Mouse (Mus musculus) layer of hippocampus, adult 9-10 months (tissue): ENCODE results near the gene BC017158.
A peak's percentile ranks its signal among the peaks of the same experiment; 100 is the strongest.
"Not testable (repeated sequence)": the region's sequence is repeated elsewhere in the genome, so short reads cannot be mapped to it uniquely, and the experiment has no call there.

ENCODE experiments used
- DNase-seq: peaks from one replicate; pipeline ENCODE4 v3.0.0; 2022; ENCODE audit warnings: low spot score

BC017158 gene

DNA sequence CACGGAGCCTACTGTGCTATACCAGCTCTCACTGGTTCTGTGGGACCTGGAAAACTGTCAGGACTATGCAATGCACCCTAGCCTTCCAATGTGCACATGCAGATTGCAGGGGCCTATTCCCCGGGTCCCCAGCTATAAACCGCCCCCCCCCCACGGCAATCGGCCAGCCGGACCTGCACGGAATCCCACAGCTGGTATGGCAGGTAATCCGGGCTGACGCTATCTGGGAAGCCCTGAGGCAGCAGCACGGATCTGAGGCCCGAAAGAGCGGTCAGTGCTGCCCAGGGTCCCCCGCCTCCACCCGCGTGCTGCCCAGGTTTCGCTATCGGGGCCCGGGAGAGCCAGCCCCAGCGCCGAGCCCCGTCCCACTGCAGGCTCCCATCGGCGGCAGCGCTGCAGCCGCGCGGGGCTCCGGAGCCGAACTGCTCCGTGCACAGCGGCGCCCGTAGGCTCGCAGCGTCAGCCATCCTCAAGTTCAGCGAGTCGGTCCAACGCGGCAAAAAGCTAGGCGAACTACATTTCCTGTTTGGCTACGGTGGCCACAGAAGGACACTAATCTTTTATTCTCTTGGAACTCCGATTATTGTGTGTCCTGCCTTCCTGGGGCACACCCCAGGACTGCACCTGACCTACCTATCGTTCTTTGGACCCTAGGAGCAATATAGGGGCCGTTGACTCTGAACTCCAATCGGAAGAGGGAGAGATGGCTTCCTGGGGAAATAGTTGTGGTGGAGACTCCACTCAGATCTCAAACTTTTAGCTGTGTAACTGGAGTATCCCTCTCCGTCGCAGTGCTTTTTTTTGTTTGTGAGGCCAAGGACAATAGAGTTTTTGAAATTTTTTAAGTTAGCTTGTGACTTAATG is at the start of gene BC017158:
BC017158 (minus strand) TSS at position 554 of the 864 bp plus-strand sequence.
- peak; percentile 40 for DNase-seq

DNA sequence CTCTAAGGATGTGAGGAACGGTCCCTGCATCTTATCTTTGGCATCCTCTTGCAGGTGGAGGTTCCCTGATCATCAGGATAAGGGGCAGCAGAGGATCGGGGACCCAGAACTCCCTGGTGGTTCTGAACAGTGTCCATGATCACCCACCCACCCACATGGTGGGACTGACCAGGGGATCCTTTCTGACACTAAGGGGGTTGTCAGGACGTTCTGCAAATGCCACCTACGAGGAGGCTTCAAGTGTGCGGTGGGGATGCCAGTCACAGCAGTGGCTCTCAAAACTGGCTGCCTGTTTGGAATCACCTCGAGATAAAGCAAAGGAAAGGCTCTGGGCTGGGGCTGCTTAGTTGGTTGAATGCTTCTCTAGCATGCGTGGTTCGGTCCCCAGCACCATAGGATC is 49.0 kb upstream of the BC017158 start:
- DNase-seq, result no peak

DNA sequence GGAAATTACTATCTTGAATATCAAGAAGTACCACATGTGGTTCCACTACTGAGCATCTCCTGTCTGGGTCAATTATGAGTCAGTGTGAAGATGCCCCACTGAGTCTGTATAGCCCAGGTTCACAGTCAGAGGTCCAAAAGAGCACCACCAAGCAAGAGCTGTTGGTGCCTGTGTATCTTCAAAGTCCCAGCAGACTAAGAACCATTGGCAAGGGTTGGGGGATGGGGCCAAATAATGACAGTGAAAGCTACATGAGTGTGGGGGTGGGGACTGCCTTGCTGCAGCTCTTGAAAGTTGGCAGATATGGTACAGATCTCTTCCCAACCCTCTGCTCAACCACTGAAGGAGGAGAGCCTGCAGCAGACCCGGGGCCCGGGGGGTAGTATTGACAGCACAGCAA is 48.6 kb upstream of the BC017158 start:
- no peak for DNase-seq

DNA sequence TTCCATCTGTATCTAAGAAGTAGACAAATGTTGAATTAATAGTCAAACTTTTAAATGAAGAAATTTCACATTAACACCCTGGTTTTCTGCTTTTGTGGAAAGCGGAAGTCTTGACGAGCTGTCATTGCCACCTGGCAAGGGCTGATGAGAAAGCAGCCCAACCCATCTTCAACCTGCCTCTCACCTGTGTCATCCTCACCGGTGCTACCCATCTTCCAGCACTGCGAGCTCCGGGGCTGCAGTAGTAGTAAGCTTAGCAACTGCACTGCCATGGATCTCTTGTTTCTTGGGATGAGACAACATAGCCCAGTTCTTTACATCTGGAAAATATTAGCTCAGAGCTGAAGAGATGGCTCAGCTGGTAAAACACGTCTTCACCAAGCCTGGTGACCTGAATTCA is 47.7 kb upstream of the BC017158 start:
- no peak for DNase-seq

DNA sequence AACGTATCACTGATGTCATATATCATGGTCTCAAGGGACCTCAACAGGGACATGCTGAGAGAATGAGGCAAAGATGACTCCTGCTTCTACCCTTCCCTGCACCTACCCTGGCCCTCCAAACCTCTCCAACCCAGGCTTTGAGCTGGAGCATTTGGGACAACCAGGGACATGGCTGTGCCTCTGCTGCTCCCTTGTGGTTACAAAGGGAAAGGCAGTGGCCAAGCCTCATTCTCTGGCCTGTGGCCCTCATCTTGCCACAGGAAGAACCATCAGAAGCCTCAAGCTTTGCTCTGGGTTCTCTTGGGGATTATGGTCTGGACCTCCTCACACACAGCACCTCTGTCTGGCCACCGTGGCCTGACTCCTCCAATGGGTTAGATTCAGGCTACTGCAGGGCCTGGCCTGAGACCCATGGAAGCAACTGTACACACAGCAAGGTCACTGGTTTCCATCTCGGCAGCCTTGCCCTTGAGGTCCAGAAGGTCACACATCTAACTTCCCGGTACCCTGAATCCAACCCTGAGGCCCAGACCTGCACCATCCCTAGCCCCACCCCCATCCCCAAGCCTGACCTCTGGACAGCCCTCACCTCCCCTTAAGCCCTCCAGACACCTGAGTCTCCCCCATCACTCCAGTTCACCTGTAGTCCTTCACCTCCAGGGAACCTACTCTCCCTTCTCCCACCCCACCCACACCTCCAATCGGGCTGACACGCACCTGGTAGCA is 47.1 kb upstream of the BC017158 start:
- DNase-seq, result peak; percentile 59

DNA sequence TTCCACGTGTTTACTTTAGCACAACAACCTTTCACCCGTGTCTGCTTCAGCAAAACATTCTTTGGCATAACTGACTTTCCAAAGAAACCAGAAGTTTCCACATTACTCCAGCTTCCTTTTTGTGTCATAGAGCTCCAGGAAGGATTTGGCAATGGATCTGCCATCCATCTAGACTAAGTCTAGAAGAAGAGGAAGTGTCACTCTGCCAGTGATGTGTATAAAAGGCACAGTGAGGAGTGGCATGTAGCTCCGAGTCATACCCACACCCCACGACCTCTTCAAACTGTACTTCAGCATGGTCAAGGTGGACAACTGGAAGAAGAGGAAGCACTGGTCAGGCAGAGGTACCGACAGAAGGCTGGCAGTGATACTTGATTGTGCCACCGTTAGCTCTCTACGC is 46.5 kb upstream of the BC017158 start:
- no peak for DNase-seq

DNA sequence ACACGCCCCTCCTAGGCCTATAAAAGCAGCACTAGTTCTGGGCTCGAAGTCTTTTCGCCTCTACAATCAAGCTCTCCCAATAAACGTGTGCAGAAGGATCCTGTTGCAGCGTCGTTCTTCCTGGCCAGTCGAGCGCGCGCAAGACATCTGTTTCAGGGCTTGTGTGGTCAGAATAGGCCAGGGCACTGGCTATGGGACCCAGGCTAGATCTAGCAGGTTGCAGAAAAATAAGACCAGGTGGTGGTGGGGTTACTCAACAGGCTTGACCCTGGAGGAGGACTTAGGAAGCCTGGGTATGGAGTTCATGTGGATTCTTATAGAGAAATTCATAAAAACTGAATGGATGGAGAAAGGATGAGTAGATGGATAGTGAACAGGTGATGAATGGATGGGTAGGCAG is 44.7 kb upstream of the BC017158 start:
- DNase-seq, result not testable (repeated sequence)

DNA sequence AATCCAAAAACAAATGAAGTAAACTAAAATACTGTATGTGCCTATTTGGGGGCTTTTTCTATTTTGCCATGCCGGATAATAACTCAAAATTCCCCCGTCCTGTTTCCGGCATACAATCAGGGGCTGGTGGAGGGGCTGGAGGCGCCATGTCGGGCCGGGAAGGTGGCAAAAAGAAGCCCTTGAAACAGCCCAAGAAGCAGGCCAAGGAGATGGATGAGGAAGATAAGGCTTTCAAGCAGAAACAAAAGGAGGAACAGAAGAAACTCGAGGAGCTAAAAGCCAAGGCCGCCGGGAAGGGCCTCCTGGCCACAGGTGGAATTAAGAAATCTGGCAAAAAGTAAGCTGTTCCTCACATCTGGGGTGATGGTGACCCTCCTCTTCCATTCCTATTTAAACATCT is 42.4 kb upstream of the BC017158 start:
- not testable (repeated sequence) for DNase-seq

DNA sequence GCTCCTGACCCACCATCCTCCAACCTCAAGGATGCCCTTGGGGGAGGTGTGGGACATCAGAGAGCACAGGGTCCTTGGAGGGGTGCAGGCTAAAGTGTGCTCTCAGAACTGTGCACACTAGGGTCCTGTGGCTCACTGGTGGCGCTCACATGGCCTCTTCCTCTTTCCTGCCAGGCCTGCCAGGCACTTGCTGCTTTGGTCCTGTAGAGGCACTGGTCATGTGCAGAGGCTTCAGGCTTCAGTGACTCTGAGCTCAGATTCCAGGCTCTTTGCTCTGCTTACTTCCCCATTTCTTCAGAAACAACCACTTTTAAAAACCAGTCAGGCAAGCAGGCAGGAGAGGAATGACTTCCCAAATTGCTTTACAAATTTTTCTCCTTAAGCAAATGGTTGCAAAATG is 34.9 kb upstream of the BC017158 start:
- DNase-seq, result no peak

DNA sequence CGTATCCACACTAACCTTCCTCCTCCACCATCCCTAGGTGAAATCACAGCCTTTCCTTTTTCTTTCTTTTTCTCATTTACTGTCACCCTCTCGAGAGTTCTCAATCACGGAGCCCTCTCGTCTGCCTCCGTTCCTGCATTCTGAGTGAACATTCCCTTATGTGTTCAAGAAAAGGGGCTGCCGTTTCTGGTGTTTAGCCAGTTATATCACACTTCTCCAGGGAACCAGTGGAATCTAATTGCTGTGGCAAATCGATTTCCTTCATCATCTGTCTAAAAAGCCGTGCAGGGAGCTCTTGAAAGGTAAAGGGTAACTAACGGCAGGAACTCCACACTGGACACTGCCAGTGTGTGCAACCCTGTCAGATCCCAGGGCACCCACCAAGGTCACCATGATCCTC is 33.0 kb upstream of the BC017158 start:
- no peak for DNase-seq

DNA sequence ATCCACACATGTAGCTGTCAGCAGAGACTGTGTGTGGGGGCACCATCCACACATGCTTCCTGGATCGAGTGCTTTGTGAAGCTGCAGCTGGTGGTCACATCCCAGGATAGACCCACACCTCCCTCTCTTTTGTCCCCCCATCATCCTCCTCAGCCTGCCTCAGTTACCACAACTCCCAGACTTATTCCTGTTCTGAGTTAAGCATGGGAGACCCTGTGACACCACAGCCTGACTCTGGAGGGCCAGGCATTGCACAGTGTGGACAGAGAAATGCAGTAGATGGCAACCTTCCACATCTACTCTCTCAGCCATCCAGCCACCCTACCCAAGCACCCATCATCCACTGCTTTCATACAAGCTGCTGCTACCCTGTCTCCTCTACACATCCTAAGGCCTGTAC is 27.0 kb upstream of the BC017158 start:
- DNase-seq, result no peak

DNA sequence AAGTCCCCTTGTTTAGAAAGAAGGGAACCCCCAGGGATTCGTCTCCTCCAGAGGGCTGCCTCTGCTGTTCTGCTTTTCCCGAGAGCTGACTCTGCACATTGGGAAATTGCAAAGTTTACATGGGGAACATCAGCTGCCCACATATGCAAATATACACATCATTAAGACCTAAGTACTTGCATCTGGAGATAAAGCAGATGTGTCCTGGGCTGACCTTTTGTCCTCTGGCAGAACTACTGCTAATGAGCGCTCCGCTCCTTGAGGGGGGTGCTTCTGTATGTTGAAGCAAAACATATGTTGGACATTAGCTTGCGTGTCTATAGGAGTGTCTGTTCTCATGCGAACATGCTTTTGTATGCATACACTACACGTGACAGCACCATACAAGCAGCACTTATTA is 23.3 kb upstream of the BC017158 start:
- no peak for DNase-seq

DNA sequence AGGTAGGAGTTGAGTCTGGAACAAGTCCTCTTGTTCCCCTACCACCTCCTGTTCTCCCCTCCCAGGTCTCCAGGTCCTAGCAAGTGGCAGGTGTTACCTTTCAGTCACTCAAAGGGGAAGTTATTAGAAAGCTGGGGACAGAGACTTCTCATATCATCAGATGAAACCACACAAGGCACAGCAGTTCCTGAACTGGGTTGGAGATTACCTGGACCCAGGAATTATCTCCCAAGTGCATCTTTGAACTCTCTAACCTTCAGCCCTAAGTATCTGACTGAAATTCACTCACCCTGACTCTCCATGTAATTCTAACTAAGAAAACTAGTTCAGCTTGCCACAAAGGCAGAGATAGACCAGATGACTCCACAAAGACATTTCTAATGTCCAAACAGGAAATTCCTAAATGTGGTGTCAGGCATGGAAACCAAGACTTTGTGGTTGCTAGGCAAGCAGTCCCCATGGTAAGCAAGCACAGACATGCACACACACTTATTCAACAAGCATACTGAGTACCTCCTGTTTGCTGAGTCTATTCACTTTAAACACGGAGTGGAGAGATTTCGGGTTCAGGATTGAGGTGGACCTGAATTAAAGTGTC is 22.3 kb upstream of the BC017158 start:
- no peak for DNase-seq

DNA sequence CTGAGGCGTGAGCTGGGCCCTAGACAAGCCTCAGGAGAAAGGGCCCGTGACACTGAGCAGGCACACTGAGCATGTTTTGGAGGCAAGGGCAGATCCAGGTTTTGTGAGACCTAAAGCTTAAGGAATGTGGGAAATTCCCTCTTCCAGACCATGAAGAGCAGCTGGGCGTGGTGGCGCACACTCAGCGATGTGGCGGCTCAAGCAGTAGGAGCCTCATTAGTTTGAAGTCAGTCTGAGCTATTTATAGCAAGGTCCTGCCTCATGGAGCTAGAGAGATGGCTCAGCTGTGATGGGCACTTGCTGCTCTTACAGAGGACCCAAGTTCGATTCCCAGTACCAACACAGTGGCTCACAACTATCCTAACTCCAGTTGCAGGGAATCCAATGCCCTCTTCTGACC is 21.2 kb upstream of the BC017158 start:
- DNase-seq, result no peak

DNA sequence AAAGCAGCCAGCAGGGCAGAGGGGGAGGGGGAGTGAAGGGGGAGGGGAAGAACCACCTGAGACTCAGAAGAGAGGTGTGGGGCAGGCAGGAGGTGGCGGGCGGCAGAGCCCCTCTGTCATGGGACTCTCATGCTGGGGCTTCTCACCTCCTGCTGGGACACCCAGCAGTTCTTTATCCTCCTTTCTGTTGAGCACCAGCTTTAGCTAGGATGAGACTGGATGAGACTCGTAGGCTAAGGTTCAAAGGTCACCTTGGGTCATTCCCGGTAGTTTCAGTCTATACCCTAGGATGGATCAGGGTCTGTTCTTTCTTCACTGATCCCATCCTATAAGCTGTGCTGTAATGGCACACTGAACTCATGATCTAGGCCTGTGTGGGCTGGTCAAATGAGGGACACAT is 19.0 kb upstream of the BC017158 start:
- DNase-seq, result no peak

DNA sequence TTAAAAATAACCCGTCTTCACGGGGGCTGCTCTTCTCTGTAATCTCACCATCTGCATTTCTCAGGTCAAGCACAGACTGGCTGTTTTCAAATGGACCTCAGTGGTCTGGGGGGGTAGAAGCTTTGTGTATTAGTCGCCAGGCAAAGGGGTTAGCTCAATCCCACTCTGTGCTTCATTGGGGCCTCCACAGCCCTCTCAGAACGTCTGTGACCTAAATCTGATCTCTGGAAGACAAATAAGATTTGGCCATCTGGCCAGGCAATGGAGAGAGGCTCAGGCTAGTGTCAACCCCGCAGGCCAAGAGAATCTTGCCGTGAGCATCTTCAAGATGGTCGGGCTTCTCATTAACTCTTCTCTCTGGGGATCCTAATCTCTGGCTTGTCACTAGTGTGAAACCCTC is 16.5 kb upstream of the BC017158 start:
- no peak for DNase-seq

DNA sequence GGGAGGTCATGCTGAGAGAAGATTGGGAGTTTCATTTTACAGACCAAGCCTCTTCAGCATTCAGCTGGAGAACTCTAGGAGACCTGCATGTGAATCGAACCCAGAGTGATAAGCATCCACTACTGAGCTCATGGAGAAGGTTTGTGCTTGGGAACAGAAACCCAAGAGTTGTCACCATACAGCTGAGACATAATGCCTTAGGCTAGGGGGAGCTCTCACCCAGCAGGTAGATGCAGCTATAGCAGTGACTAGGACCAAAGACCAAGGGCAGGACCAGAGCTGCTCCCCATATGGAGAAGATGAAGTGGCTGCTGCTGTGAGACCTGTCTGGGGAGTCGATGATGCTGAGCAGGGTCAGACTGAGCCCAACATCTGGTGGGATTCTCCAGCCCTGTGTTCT is 15.6 kb upstream of the BC017158 start:
- DNase-seq, result no peak

DNA sequence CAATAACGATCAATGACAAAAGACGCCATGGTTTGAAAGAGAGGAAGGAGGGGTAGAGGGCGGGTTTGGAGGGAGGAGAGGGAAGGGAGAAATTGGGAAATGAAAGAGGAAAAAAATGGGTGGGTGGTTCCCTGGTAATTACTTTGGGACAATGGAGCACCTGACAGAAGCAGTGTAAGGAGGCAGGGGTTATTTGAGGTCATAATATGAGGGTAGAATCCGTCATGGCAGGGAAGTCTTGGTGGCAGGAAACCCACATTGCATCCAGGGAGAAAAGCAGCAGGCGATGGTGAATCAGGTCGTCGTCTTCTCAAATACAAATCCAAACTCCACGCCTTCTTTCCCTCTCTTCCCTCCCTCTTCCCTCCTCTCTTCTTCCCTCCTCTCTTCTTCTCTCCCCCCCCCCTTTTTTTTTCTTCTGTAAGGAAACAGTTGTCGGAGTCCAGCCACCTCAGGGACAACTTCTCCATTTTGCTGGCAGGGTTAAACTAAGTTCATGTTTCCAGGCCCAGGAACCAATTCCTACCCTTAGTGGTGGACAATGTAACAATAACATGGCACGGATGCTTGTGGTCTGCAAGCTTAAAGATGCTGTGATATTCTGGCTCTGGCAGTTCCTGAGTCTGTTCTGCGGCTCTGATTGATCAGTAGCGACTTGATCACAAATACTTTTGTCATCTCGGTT is 14.5 kb upstream of the BC017158 start:
- DNase-seq, result no peak

DNA sequence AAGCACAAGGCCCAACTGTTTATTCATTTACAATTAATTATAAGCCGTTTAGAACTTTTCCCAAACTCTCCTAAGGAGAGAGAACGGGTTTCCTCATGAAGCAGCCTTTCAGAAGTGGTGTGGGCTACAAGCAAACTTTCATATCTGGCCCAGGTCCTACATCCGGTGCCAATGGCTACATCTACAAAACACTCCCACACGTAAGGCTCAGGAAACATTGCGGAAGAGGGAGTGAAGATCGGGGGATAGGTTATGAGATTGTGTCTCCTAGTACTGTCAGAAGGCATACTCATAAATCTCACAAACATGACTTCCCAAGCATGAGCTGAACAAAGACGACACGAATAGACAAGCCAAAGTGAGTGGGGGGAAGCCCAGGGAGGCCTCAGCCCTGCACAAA is 13.8 kb upstream of the BC017158 start:
- no peak for DNase-seq

DNA sequence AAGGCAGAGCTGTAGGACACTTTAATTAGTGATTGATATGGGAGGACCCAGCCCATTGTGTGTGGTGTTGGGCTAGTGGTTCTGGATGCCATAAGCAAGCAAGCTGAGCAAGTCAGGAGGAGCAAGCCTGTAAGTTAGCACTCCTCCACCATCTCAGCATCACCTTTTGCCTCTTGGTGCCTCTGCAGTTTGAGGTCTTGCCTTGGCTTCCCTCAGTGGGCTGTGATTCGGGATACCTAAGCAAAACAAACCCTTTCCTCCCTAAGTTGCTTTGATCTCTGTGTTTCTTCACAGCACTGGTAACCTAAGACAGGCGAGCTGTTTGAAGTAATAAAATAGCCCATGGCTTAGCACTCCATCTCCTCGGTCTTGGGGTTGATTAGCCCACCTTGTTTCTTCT is 13.3 kb upstream of the BC017158 start:
- no peak for DNase-seq

DNA sequence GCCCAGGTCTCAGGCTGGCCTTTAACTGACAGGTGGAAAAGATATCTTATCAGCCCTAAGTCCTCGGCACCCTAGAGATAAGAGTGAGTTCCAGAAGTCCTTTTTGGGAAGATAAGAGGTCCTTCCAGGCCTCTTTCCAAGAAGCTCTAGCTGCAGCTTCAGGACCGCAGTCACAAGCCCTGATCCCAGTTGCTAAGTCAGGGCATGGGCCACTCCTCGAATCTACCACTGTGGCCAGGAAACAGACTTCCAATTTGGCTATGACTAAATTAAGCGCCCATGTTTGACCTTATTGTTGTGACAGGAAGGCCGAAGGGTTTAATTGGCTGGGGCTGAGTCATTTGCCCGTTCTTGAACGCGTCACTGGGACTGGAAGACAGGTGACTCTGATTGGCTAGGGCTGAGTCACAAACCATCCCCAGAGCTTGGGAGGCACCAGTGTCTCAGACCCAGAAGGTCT is 12.3 kb upstream of the BC017158 start:
- no peak for DNase-seq

DNA sequence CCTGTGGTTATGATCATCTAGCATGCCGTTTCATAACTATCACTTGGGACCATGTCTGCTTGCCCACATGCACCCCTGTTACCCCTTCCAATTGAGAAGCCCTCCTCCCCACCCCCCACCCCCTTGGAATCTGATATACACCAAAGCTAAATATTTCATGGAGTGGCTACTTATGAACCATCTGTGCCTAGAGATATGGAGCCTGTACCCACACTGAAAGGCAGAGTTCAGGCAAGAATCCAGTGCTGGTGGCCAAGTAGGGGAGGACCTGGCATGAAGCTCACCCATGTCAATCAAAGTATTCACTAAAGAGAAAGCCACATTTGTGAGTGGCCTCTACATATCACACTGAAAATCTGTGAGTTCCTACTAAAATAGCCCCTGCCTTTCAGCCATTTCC is 11.8 kb upstream of the BC017158 start:
- DNase-seq, result no peak
